Mouse (Mus musculus) hindbrain, embryonic 16.5 days (tissue): ENCODE results near the gene Rbp4. TPM values are rescaled to one million over a fixed set of nuclear protein-coding genes. Genes with fewer than 3 reads are reported as not detected.

Source experiments
- ATAC-seq: fragments of 200-750 bp; cut with Nextera tagmentation; 2 replicates; pipeline ENCODE4 v1.8.0; 2017; ENCODE audit warnings: moderate TSS enrichment, moderate library complexity
- H3K27ac ChIP-seq: fragments of 300-500 bp; sonication (generic); 2 replicates; pipeline ENCODE4 v1.5.1; 2014; ENCODE audit warnings: low read depth, mild to moderate bottlenecking, control low read depth, low read length, moderate library complexity
- H3K27me3 ChIP-seq: fragments of 300-500 bp; sonication (generic); replicated peaks from 2 replicates; pipeline ENCODE4 v1.6.1; 2014; ENCODE audit warnings: low read length; ENCODE audit not compliant: control insufficient read depth, insufficient read depth
- H3K36me3 ChIP-seq: fragments of 300-500 bp; sonication (generic); 2 replicates; pipeline ENCODE4 v1.6.1; 2014; ENCODE audit warnings: mild to moderate bottlenecking, low read length, moderate library complexity, mixed read lengths; ENCODE audit not compliant: control insufficient read depth, insufficient read depth
- H3K4me1 ChIP-seq: fragments of 300-500 bp; sonication (generic); 2 replicates; pipeline ENCODE4 v1.6.1; 2014; ENCODE audit warnings: low read depth, low read length; ENCODE audit not compliant: control insufficient read depth, insufficient read depth
- H3K4me2 ChIP-seq: fragments of 300-500 bp; sonication (generic); 2 replicates; pipeline ENCODE4 v1.6.1; 2014; ENCODE audit warnings: mild to moderate bottlenecking, low read length, control low read depth, moderate library complexity
- H3K4me3 ChIP-seq: fragments of 300-500 bp; sonication (generic); 2 replicates; pipeline ENCODE4 v1.5.1; 2014; ENCODE audit warnings: mild to moderate bottlenecking, low read length, control low read depth, moderate library complexity
- H3K9ac ChIP-seq: fragments of 300-500 bp; sonication (generic); 2 replicates; pipeline ENCODE4 v1.6.1; 2014; ENCODE audit warnings: low read depth, mild to moderate bottlenecking, control low read depth, low read length, moderate library complexity
- H3K9me3 ChIP-seq: fragments of 300-500 bp; sonication (generic); 2 replicates; pipeline ENCODE4 v1.6.1; 2014; ENCODE audit warnings: mild to moderate bottlenecking, low read length, moderate library complexity; ENCODE audit not compliant: control insufficient read depth
- WGBS: fragments of 180-500 bp; shearing (Covaris S2); extraction: QIAGEN DNeasy Blood & Tissue Kit; methylation state at CpG from one replicate; pipeline ENCODE4 v1.1.7; 2014; 5-methylcytosine and 5-hydroxymethylcytosine counted together
- polyA plus RNA-seq: library from polyadenylated mRNA; unstranded; fragments of >200 nt; fragmentation: Nextera tagmentation; extraction: Ambion mirVana; gene quantifications from 2 replicates; pipeline ENCODE4 v1.2.1, GENCODE M21; 2015

Gene Rbp4
- polyA plus RNA-seq, 1 experiment from 2014 or later: 8.4 TPM

GRCm38 (mm10) chr19:38077851-38078540 is 47.1 kb downstream of the Rbp4 start:
- no peaks in the 10 kb centered on the region for H3K4me1 ChIP-seq
- H3K9ac ChIP-seq: no peak overlapping the region
- WGBS: 77% methylated on average over 3 of the region's 3 CpGs
- no peak overlapping the region for H3K4me3 ChIP-seq
- H3K9me3 ChIP-seq: no peaks in the 10 kb centered on the region
- H3K27ac ChIP-seq: no peak overlapping the region
- H3K27me3 ChIP-seq: no peaks in the 10 kb centered on the region
- H3K36me3 ChIP-seq: no peaks in the 10 kb centered on the region
- H3K4me2 ChIP-seq: no peak overlapping the region
- ATAC-seq: no peak

- no peaks in the 10 kb centered on the region for H3K9me3 ChIP-seq
- no peaks in the 10 kb centered on the region for H3K27me3 ChIP-seq
- peak; percentile 52; the same call in 1 of the 2 replicates for ATAC-seq
- H3K4me2 ChIP-seq: no peak overlapping the region
- no peaks in the 10 kb centered on the region for H3K4me1 ChIP-seq
- H3K27ac ChIP-seq: no peak overlapping the region
- no peak overlapping the region for H3K9ac ChIP-seq
- WGBS: 71% methylated on average over 2 of the region's 2 CpGs
- H3K36me3 ChIP-seq: no peaks in the 10 kb centered on the region
- H3K4me3 ChIP-seq: no peak overlapping the region
Observed at GRCm38 (mm10) chr19:38076251-38076650, 48.8 kb downstream of the Rbp4 start.

GRCm38 (mm10) chr19:38075051-38075450 is 50.0 kb downstream of the Rbp4 start:
- H3K4me1 ChIP-seq: no peaks in the 10 kb centered on the region
- no peak overlapping the region for H3K27ac ChIP-seq
- WGBS: 82% methylated on average over 11 of the region's 11 CpGs
- no peak overlapping the region for H3K9ac ChIP-seq
- no peaks in the 10 kb centered on the region for H3K27me3 ChIP-seq
- ATAC-seq: no peak
- H3K4me3 ChIP-seq: no peak overlapping the region
- no peaks in the 10 kb centered on the region for H3K36me3 ChIP-seq
- H3K4me2 ChIP-seq: no peak overlapping the region
- no peaks in the 10 kb centered on the region for H3K9me3 ChIP-seq

GRCm38 (mm10) chr19:38073226-38073625 is 51.9 kb downstream of the Rbp4 start:
- H3K4me1 ChIP-seq: no peaks in the 10 kb centered on the region
- H3K4me2 ChIP-seq: no peak overlapping the region
- H3K9me3 ChIP-seq: no peaks in the 10 kb centered on the region
- H3K27ac ChIP-seq: no peak overlapping the region
- H3K4me3 ChIP-seq: no peak overlapping the region
- ATAC-seq: no peak
- 94% methylated on average over 5 of the region's 5 CpGs for WGBS
- H3K36me3 ChIP-seq: no peaks in the 10 kb centered on the region
- H3K27me3 ChIP-seq: no peaks in the 10 kb centered on the region
- no peak overlapping the region for H3K9ac ChIP-seq

Other genes starting within 250 kb of the Rbp4 start
- gene Myof, start 81.7 kb downstream of the Rbp4 start, polyA plus RNA-seq: 1.6 and 2.8 TPM in 2 replicates
- gene Cep55, start 70.3 kb downstream of the Rbp4 start, polyA plus RNA-seq: 5.4 and 6.5 TPM in 2 replicates
- 0.46 and 0.51 TPM in 2 replicates for gene Ffar4, start 28.2 kb downstream of the Rbp4 start, polyA plus RNA-seq
- 0.24 and 0.34 TPM in 2 replicates for gene Pde6c, start 7.5 kb upstream of the Rbp4 start, polyA plus RNA-seq
- gene Fra10ac1, start 98.9 kb upstream of the Rbp4 start, polyA plus RNA-seq: 36.7 and 37.7 TPM in 2 replicates
- 22.5 and 23.1 TPM in 2 replicates for gene Lgi1, start 139.3 kb upstream of the Rbp4 start, polyA plus RNA-seq